Mouse (Mus musculus) right cerebral cortex, postnatal 10 days (tissue): ENCODE data around the gene Xdh.
"Not testable (repeated sequence)": the region's sequence is repeated elsewhere in the genome, so short reads cannot be mapped to it uniquely, and the experiment has no call there.

Experiments
- DNase-seq, 2 experiments: peaks; one replicate each; pipeline ENCODE4 v3.0.0; 2021; ENCODE audit warnings: low spot score in 2 of 2

Xdh gene

GRCm38 (mm10) chr17:73881295-73881694 lies 68.7 kb downstream of the Xdh start:
- DNase-seq: no peak

GRCm38 (mm10) chr17:73880286-73880685 lies 69.7 kb downstream of the Xdh start:
- DNase-seq: no peak

- DNase-seq: no peak
Observed at GRCm38 (mm10) chr17:73879262-73879916, 70.6 kb downstream of the Xdh start.

DNA sequence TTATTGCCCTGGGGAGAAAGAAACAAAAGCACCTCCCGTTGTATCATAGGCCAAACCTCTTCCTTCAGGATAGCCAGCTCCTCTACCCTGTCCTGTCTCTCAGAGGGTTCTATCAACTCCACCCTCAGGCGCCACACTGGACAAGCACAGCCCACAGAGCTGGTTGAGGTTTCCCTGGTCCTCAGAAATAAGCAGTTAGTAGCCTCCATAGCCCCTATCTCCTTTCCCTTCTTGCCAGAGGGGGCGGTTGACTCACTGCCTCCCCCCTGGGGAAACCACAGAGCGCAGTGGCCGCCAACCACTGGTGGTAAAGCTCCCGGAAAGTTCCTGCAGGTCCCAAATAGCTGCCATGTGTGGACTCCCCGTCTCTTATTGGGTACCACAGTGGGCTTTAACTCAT lies 74.3 kb downstream of the Xdh start:
- no peak for DNase-seq

DNA sequence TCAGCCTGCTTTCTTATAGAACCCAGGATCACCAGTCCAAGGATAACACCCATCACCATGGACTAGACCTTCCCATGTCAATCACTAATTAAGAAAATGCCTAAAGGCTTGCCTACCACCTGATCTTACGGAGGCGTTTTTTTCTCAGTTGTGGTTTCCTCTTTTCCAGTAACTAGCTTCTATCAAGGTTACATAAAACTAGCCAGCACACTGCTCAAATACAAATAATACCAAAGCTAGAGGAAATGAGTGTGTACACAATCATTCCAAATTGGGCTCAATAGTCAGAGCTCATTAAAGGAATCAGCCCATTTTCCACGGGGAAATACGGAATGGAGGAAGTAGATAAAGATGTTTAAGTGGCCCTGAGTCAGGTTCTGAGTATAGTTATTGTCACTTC lies 74.7 kb downstream of the Xdh start:
- DNase-seq: no peak

- DNase-seq: no peak
Observed at GRCm38 (mm10) chr17:73870956-73871605, 78.9 kb downstream of the Xdh start.

- no peak for DNase-seq
Observed at GRCm38 (mm10) chr17:73869008-73869685, 80.8 kb downstream of the Xdh start.

DNA sequence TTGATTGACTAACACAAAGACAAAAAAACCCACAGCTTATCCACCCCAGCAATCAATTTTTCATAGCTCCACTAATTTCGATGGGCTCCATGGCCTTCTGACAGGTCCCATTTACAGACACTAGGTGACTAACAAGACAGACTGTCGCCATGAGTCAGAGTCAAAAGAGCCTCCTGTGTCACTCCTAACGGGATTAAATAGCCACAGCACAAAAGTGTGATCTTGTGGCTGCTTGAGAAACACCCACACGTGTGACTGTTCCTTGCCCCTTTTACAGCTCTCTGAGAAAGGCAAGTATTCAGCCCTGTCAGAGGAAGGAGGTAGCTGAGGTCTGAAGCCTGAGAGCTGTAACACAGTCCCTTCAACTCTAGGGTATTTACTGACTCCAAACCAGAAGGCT lies 96.3 kb downstream of the Xdh start:
- DNase-seq: no peak

DNA sequence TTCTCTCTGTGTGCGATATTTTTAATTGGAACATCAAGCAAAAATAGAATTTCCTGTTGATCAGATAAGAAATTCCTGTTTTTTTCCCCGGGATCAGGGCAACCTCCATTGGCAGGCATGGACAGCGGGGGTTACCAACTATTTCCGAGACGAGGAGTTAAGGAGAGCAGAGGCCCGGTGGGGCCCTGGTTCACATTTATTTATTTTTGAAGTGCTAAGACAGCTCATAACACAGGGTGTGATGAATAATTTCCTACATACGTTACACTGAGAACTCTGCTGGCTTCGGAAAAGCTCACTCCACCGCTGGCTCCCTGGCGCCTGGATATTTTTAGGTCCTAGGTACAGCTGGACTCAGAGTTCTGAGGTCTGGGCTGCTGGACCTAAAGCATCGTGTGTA lies 97.0 kb downstream of the Xdh start:
- DNase-seq: no peak

DNA sequence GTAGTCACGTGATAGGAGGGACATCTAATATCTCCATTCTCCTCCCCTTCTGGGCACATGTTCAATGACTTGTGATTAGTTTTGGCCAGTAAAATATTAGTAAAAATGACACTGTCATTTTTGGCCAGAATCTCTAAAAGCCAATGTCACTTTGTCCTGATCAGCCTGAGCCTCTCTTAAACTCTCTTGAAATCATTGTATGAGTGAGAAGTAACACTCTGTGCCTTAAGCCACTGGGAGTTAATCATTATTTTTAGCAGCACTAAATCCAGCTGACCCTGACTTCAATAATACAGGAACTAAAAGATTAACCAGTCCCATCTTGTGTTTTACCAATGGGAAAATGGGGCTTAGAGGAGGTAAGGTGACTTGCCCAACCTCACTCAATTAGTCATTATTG lies 102.6 kb downstream of the Xdh start:
- no peak for DNase-seq

GRCm38 (mm10) chr17:73845632-73846031 lies 104.4 kb downstream of the Xdh start:
- DNase-seq: no peak

- no peak for DNase-seq
Observed at GRCm38 (mm10) chr17:73842963-73843362, 107.0 kb downstream of the Xdh start.

DNA sequence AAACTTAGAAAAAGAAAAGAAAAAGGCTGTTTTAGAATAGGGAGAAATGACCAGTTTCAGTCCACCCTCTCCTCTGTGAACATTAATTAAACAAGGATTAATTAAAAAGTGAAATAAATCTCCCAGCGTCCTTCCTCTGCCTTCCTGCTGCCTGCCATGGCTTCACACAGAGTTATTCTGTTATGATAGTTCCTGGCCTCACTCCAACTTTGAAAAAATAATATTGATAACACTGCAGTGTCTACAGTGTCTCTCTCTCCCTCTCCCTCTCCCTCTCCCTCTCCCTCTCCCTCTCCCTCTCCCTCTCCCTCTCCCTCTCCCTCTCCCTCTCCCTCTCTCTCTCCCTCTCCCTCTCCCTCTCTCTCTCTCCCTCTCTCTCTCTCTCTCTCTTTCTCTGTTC lies 110.1 kb downstream of the Xdh start:
- not testable (repeated sequence) for DNase-seq

DNA sequence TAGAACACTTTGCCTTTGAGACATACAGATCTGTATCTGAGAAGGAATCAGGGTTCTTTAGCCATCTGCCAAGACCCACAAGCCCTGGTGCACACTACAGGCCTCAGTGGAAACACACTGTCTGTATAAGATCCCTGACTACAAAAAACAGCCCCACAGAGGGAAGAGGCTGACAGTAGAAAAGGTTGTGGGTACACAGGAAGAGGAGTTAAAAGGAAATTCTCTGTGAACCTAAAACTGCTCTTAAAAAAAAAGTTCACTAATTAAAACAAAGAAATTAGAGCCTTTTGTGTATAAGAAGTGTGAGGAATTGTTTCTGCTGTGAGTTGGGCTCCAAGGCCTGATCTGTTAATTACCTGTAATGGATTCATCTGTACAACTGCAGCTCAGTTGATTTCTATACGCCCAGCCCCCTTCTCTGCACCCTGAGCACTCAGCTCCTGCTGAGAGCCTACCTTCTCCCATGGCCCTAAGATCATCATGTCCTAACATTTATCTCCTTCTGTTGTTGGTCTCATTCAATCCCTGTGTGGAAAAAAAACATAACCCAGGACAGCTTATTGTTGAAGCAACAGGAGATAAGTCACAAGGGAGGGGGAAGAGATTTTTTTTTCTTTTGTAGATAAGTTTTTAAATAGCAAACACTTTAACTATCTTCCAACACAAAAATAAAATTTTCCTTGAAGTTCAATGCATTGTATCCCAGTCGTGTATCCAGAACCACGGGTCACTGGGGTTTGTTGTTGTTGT lies 110.7 kb downstream of the Xdh start:
- no peak for DNase-seq

DNA sequence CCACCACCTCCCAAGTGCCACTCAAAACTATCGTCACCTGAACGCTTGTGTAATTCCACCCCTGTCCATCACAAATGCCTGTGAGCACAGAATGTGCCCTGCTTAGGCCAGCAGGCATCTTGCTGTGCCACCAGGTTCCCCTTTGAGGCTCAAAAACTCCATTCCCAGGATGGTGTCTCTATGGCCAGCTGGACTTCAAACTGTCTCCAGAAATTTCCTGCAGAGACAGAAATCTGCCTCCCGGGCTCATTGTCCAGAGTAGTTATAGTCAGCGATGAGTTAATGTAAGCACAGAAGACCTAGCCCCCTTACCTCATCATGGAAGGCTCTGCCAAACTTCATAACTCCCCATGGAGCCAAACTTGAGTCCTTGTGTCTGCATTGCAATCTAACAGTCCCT lies 112.8 kb downstream of the Xdh start:
- no peak for DNase-seq

DNA sequence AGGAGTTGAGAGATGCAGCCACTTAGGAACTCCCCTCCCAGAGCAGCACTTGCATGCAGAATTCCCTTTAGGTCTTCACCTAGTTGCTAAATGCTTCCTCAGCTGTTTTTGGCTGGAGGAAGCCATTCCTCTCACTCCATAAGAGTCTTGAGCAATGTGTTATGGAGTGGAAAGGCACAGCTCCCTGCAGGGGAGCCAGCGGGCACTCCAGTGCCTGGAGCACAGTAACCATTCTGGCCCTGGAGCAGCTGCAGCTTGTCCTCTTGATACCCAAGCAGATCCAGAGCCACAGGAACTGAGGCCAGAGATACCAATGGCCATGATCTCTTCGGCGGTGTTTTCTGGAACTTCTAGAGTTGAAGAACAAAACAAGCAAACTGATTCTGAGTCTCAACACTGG lies 113.4 kb downstream of the Xdh start:
- DNase-seq: no peak
